ENCODE assay signal across 19 mouse cellular contexts in the genomic region with DNA sequence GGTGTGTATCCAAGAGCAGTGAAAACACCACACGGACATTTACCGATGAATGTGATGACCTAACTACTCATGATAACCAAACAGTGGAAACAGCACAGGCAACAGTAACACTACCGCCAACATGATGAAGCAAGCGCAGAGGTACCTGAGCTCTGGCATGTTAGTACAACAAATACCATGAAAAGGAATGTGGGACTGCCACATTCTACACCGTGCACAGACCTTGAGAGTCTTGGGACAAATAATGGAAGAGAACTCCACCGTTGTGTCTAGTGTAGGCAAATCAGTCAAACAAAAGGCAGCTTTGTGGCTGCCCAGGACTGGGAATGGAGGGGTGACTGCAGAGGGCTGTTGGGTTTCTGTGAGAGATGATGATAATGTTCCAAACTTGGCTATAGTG. TPM values are rescaled to one million over a fixed set of nuclear protein-coding genes. Genes with fewer than 3 reads are reported as not detected.
"Had no signal": no experiment of that assay in that cellular context is flagged by ENCODE, and none has a peak within 500 bp of the region (broad histone marks: within the 10 kb centered on the region; RNA-seq: fewer than 3 reads in every experiment).

No protein-coding gene starts in this region.

- H3K4me3 ChIP-seq: left cerebral cortex, adult 2 months; liver, embryonic 13.5 days; megakaryocyte, embryonic 14.5 days; midbrain, embryonic 10.5 days; midbrain, embryonic 13.5 days; myocyte; neural tube, embryonic 13.5 days had no signal

- H3K27ac ChIP-seq: hindbrain, postnatal 0 days; left cerebral cortex, adult 2 months; liver, embryonic 13.5 days; midbrain, embryonic 10.5 days; midbrain, embryonic 13.5 days; neural tube, embryonic 13.5 days had no signal

- H3K4me2 ChIP-seq: liver, embryonic 13.5 days; midbrain, embryonic 13.5 days; neural tube, embryonic 13.5 days had no signal

- H3K9me3 ChIP-seq: liver, embryonic 13.5 days; megakaryocyte, embryonic 14.5 days; midbrain, embryonic 10.5 days; midbrain, embryonic 13.5 days; neural tube, embryonic 13.5 days had no signal

- H3K27me3 ChIP-seq: liver, embryonic 13.5 days; midbrain, embryonic 13.5 days; neural tube, embryonic 13.5 days had no signal

- H3K4me1 ChIP-seq: liver, embryonic 13.5 days; megakaryocyte, embryonic 14.5 days; midbrain, embryonic 10.5 days; midbrain, embryonic 13.5 days had no signal

- H3K9ac ChIP-seq: liver, embryonic 13.5 days; midbrain, embryonic 13.5 days; neural tube, embryonic 13.5 days had no signal

- H3K36me3 ChIP-seq: liver, embryonic 13.5 days; midbrain, embryonic 10.5 days; midbrain, embryonic 13.5 days; neural tube, embryonic 13.5 days had no signal

- DNase-seq: kidney, adult 18-20 months; kidney, adult 9 months; kidney, postnatal 14 days; layer of hippocampus, postnatal 36 days; liver, embryonic 13.5 days; thymus, adult 18-20 months; thymus, postnatal 36 days had no signal

- ATAC-seq: hindbrain, postnatal 0 days; inflammation-experienced regulatory T-cells, adult 6 months; intestine, embryonic 16.5 days; midbrain, embryonic 13.5 days; midbrain, embryonic 16.5 days had no signal

RNA-seq across cellular contexts. Expression of a gene that starts 42.9 kb away (rescaled TPM):
- total RNA-seq: monocyte, adult 5-6 weeks; neutrophil, adult 5-6 weeks had no signal
- polyA plus RNA-seq: inflammation-experienced regulatory T-cells, adult 6 months had no signal
